Mouse (Mus musculus): ENCODE data around the gene Mrpl30.

DNA sequence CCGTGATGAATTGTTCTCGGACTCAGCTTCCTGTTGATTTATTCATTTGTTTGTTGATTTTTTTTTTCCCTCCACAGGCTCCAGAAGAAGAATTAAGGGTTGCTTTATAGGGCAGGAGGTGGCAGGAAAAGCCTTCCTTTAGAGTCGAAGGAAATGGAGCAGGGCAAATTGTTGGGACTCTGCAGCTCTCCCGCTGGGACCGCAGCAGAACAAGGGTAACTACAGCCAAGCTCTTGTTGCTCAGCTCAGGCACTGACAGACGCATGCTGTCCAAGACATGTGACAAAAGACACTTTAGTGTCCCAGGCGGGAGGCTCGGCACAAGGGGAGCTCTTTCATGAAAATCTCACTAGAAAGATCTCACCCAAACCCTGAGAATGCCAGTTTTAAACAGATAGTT lies 32.3 kb downstream of the Mrpl30 start:
- TF ChIP-seq POLR2A (IDR thresholded peaks at IDR 0.05; ENCODE audit: control insufficient read depth, extremely low read depth, insufficient read depth, low read length, poor library complexity): no peak
- no peak for TF ChIP-seq CTCF (IDR thresholded peaks at IDR 0.05; ENCODE audit: borderline replicate concordance, control insufficient read depth, extremely low read depth, insufficient read depth, low read length, poor library complexity)
